Mouse (Mus musculus): ENCODE measurements around the gene Zfp46. TPM values are rescaled to one million over a fixed set of nuclear protein-coding genes. Genes with fewer than 3 reads are reported as not detected.
A peak's percentile ranks its signal among the peaks of the same experiment; 100 is the strongest.

The Zfp46 gene
- total RNA-seq, 2 experiments from 2014 or later: 61.7 to 63.2 TPM

DNA sequence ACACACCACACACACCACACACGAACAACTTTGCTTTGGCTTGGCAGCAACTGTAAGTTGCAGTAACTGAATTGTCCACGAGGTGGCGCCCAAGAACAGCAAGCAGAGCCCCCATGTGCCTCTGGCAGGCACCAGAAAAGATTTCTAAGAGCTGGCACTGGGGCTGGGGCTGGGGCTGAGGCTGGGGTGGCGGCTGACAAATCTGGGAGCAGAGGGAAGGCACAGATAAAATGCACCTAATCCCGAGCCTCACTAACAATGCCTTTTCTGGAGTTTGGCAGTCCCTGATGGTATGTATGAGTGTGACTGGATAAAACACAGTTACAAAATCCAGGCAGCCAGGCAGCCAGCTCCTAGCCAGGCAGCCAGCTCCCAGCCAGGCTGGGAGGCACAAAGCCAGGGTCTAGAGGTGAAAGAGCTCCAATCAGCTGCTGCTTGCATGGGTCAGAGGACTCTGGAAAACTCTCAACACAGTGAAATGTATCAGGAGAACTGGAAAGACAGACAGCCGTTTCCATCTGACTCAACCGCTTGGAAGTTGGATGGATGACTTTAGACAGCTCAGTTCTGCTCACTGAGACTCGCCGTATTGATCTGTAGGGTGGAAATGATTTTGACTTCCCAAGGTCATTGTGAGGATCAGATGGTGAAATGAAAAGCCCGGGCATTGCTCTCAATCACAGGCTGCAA is 23.8 kb upstream of the Zfp46 start:
- intact Hi-C loops (cut with DNase I): loop anchor here (5.0 to 10.0 kb wide), 2 partner anchors 62 to 364 kb away; partner anchors contain the start of gene Lactbl1
- peak; percentile 63 to 76 for DNase-seq (ENCODE audit: low spot score in 2 of 2)

DNA sequence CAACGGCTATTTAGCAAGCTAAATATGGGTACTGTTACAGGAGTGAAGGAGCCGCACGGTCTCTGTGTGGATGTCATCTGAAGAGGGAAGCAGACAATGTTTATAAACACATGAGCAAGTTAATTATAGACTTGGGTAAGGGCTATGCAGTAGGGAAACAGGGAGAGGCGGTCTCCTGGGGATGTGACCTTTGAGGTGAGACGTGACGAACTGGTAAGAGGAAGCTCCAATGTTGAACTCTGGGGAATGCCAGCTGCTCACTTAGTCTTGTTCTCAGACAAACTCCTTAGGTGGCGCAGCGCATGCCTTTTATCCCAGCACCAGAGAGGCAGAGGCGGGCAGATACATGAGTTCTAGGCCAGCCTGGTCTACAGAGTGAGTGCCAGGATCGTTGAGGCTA is 22.6 kb upstream of the Zfp46 start:
- DNase-seq (ENCODE audit: low spot score in 2 of 2): no peak
- intact Hi-C loops (cut with DNase I): loop anchor here (5.0 to 10.0 kb wide), 2 partner anchors 60 to 363 kb away; partner anchors contain the start of gene Lactbl1

DNA sequence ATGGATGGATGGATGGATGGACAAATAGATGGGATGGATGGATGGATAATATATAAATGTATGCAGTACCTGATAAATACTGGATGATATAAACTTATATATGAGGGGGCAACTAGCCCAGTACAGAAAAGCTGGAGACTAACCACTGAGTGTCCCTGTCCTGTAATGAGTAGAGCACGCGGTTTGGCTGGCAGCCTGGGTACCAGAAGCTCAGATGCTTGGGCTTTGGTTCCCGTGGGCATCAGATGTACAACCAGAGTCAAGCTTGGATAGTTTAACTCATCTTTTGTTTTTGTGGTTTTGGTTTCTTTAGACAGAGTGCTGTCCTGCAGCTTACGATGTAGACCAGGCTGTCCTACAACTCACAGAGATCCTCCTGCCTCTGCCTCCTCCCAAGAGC is 20.9 kb upstream of the Zfp46 start:
- intact Hi-C loops (cut with DNase I): loop anchor here (5.0 to 10.0 kb wide), 2 partner anchors 59 to 361 kb away; partner anchors contain the start of gene Lactbl1

DNA sequence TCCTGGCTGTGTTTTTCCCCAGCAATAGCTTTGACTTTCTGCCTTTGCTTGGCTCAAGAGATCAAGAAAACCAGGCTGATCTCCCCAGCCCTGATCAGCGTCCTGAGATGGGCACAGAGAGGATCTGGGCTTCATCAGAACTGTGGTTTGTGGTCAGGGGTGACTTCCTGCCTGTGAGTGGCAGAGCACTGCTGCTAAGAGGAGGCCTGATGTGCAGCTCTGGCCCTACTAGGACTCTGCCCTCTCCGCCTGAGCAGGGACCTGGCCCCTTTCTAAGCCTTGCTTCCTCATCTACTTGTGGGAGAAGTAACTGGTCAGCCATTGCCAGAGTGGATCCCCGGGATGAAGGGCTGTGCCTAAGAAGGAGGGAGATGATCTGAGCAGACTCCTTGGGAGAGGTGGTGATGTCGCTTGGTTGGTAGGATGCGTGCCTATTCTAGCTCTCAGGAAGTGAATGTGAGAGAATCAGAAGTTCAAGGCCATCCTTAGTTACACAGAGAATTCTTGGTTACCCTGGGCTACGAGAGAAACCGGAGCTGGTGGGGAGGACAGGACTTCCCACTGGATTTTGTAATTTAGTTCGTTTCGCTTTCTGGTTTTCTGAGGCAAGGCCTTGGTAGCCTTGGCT is 17.7 kb upstream of the Zfp46 start:
- intact Hi-C loops (cut with DNase I): loop anchor here (10.0 kb wide), 1 partner anchor 358 kb away; the partner anchor contains the start of gene Lactbl1
- no peak for DNase-seq (ENCODE audit: low spot score in 2 of 2)

More for the DNA sequence above, 20.9 kb upstream of the Zfp46 start:
- no peak for DNase-seq (ENCODE audit: low spot score in 2 of 2)

DNA sequence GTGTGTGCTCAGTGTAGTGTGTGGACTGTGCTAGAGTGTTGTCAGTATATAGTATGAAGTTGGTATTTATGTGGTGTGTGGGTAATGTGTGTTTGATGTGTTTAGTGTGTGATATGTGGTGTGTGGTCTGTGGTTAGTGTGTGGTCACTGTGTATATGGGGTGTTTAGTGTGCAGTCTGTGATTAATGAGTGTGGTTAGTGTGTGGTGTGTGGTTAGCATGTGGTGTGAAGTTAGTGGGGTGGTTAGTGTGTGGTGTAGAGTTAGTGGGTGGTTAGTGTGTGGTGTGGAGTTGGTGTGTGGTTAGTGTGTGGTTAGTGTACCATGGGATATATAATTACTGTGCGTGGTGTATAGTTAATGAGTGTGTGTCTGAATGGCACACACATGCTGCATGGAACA is 15.6 kb upstream of the Zfp46 start:
- intact Hi-C loops (cut with DNase I): loop anchor here (10.0 kb wide), 1 partner anchor 356 kb away; the partner anchor contains the start of gene Lactbl1
- DNase-seq (ENCODE audit: low spot score in 2 of 2): no peak

DNA sequence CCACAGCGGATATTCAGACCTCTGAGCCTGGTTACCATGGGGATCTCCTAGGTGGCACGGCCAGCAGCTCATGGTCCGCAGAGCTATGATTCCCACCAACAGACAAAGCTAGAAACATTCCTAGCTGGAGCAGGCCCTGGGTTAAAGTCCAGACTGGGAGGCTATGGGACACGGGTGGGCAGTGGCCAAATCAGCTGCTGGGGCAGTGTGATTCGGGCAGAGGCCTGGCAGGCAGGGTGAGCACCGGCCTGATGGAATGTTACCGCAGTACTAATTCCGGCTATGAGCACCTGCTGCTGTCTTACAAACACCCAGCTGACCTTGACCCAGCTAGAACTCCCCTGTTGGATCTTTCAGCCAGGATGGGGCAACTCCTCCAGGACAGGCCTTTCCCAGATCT is 13.8 kb upstream of the Zfp46 start:
- no peak for DNase-seq (ENCODE audit: low spot score in 2 of 2)
- intact Hi-C loops (cut with DNase I): no loop called here

DNA sequence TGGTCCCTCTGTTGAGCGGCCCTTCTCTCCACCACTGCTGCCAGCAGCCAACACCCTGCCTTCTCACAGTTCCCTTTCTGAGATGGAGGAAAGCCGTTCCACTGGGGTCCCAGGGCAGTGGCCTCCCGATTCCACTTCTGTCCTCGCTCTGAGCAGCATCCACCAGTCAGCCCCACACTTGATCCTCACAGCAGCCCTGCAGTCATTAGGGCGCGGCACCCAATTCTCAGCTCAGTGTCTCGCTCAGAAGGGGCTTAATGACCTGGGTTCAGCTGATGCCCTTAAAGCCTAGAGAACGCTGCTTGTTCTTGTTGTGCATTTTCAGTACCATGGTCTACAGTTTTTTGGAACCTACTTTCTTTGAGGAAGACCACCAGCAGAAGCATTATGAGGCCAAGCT is 3.4 kb upstream of the Zfp46 start:
- no peak for DNase-seq (ENCODE audit: low spot score in 2 of 2)
- intact Hi-C loops (cut with DNase I): no loop called here

DNA sequence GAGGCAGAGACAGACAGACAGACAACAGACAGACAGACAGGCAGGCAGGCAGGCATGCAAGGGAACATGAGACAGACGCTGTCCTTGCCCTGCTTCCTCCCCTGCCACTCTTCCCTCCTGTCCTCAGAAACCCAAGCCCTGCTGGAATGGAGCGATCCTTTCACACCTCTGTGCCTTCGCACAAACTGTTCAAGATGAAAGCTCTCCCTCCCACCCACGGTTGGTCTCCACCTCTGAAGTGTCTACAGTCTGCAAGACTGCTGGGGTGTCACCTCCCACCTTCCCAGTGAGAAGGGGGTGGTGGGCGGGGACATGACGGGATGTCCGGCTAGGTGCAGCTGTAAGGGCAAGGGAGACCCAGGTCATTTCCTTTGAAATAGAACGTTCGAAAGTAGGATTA is 2.9 kb upstream of the Zfp46 start:
- peak; percentile 46 to 73 for DNase-seq (ENCODE audit: low spot score in 2 of 2)
- intact Hi-C loops (cut with DNase I): no loop called here

DNA sequence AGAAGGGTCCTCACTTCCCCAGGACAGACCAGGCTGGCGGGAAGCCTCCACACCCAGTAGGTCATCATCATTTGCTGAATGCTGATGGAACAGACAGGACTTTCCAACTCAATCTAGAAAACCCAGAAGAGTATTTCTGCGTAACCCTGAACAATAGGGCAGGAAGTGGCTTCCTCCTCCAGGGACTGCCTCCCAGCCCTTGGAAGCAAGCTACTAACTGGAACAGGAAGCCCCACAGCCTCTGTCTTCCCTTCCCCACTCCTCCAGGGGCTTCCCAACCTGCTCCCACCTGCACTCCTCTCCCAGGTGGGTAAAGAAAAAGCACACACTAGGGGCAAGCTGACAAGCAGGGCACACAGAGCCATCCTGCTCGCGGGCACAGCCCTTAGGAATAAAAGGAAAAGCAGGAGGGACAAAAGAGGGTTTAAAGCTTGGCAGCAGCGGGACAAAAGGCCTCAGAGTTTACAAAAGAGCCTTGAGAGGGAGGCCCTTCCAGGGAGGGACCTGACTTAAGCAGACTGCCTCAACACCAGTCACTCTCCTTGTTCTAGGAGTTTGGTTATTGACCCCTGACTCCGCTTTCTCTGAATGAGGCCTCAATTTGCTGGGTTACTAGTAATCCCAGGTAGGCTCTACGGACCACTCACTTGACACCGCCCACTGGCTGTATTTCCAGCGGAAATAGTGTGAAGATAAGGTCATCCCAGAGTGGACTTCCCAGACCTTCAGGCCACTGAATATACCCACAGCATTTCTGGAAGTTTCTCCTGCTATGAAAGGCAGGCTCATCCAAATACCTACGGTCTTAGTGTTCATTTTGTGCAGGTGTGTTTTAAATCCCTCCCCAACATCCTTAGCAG is 1.6 kb upstream of the Zfp46 start:
- no peak for DNase-seq (ENCODE audit: low spot score in 2 of 2)
- intact Hi-C loops (cut with DNase I): no loop called here

DNA sequence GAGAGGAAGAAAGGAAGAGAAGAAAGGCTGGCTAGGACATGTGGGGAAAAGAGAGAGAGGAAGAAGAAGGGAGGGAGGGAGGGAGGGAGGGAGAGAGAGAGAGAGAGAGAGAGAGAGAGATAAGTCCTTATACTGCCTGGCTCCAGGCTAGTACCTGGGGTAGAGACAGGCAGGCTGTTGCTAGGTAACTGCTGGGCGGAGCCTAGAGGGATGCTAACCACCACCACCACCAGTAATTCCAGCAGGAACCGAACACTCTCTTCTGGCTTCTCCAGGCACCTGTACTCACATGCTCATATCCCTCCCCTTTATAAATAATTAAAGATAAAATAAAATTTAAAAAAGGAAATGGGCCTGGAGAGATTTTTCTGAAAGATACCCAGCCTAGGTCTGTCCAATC is 700 bp upstream of the Zfp46 start:
- intact Hi-C loops (cut with DNase I): no loop called here
- DNase-seq (ENCODE audit: low spot score in 2 of 2): no peak

DNA sequence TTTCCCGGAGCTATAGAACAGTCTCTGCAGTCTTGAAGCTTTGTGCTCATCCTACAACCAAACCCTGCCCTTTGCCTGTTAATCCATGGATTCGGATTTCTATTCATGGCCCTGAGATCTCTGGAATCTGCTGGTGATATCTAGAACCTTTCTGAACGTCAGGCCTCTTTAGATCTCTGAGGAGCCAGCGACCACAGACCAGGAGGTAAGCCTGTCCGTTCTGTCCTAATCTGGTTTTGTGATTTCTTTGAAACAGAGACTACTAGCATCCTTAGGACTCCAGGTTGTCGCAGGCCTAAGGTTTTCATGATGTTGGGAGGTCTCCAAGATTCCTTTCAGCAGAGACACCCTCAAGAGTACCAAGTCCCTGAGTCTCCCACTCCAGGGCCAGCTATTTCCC is 408 bp downstream of the Zfp46 start:
- intact Hi-C loops (cut with DNase I): loop anchor here (1.0 kb wide), 1 partner anchor 25 kb away; the partner anchor contains the start of gene Hnrnpr
- DNase-seq (ENCODE audit: low spot score in 2 of 2): peak in 1 of 2 experiments; percentile 27

DNA sequence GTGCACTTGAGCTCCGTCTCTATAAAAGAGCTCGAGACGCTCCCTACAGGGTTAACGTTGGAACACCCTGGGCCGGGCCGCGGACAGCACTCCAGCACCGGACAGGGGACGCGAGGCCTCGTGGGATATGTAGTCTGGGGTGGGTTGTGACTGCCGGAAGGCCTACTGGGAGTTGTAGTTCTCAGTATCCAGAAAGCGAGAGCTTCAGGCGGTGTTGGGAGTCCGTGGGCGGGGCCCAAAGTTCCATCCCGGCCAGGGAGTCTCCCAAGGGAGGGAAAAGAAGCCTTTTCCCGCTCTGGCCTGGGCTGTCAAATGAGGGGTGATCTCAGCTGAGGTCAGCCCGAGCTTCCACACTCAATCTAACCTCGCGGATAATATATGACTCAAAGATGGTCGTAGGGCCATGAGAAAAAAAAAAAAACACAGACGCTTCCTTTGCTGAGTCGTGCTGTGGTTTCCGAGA is 896 bp downstream of the Zfp46 start:
- intact Hi-C loops (cut with DNase I): loop anchor here (1.0 kb wide), 1 partner anchor 25 kb away; the partner anchor contains the start of gene Hnrnpr
- DNase-seq (ENCODE audit: low spot score in 2 of 2): peak; percentile 92 to 94

DNA sequence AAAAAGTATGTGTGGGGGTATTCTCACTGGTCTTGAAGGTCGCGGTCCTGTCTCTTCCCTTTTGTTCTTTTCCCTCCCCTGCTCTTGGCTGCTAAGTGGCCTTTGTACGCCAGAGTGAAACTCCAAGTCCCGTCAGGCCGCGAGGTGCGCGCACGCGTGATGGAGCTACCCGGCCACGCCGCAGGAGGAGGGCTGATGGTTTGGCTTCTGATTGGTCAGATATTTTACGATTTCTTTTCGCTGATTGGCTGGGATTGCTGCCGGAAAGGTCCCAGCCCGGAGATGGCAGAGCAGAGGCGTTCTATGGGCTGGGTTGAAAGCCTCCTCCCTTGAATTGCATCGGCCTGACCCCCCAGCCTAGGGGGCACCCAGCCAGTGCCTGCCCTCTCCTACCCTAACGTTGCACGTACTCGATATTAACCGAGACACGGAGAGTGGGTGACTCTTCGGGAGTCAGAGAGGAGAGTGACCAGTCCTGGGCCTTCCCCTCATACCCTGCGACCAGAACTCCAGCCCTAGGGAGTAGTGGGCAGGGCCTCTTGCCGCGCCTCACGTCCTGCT is 1.4 kb downstream of the Zfp46 start:
- intact Hi-C loops (cut with DNase I): loop anchor here (1.0 kb wide), 1 partner anchor 24 kb away; the partner anchor contains the start of gene Hnrnpr

DNA sequence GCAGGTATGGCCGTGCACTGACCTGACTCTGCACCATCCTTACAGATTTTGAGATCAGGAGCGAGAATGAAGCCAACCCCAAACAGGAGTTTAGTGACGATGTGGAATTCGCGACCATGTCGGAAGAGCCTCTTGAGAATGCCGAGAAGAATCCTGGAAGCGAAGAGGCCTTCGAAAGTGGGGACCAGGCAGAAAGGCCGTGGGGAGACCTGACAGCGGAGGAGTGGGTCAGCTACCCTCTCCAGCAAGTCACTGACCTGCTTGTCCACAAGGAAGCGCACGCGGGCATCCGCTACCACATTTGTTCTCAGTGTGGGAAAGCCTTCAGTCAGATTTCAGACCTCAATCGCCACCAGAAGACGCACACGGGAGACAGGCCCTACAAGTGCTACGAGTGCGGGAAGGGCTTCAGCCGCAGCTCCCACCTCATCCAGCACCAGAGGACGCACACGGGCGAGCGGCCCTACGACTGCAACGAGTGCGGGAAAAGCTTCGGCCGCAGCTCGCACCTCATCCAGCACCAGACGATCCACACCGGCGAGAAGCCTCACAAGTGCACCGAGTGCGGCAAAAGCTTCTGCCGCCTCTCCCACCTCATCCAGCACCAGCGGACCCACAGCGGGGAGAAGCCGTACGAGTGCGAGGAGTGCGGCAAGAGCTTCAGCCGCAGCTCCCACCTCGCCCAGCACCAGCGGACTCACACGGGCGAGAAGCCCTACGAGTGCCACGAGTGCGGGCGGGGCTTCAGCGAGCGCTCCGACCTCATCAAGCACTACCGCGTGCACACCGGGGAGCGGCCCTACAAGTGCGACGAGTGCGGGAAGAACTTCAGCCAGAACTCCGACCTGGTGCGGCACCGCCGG is 5.7 kb downstream of the Zfp46 start:
- intact Hi-C loops (cut with DNase I): no loop called here

More for the DNA sequence above, 1.4 kb downstream of the Zfp46 start:
- peak; percentile 94 to 96 for DNase-seq (ENCODE audit: low spot score in 2 of 2)

DNA sequence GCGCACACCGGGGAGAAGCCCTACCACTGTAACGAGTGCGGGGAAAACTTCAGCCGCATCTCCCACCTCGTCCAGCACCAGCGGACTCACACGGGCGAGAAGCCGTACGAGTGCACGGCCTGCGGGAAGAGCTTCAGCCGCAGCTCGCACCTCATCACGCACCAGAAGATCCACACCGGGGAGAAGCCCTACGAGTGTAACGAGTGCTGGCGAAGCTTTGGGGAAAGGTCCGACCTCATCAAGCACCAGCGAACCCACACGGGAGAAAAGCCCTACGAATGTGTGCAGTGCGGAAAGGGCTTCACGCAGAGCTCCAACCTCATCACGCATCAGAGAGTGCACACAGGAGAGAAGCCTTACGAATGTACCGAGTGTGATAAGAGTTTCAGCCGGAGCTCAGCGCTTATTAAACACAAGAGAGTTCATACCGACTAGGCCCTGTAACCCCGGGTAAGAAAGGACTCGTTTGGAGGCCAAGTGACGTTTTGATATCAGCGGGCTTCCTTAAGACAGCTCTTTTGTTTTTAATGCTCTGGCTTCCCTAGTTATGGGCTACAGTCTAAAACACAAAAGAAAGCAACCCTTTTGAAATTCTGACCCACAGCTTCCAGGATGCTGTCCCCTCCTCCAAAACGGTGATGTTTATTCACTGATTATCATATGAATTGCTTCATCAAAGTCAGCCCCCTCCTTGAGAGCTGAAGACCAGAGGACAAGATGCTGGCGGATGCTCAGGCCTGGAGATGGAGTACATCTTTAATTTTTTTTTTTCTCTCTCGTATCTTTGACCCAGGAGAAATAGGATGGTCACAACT is 6.5 kb downstream of the Zfp46 start:
- intact Hi-C loops (cut with DNase I): no loop called here
- no peak for DNase-seq (ENCODE audit: low spot score in 2 of 2)

More for the DNA sequence above, 5.7 kb downstream of the Zfp46 start:
- no peak for DNase-seq (ENCODE audit: low spot score in 2 of 2)

DNA sequence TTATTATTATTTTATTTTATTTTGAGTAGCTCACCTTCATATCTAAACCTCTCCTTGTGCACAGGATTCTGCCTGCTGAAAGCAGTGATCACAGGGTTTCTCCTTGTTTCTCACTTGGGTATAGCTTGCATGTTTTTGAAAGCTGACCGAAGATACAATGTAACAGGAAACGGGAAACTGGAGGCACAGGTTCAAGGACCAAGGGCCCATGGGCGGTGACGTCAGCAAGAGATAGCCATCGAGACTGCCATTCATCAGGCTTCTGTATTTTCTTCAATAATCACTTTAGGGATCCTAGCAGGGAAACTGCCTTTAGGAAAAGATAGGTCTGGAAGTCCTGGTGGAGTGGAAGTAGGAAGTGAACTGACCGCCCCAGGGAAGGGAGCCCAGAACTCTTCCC is 7.2 kb downstream of the Zfp46 start:
- intact Hi-C loops (cut with DNase I): no loop called here
- no peak for DNase-seq (ENCODE audit: low spot score in 2 of 2)

DNA sequence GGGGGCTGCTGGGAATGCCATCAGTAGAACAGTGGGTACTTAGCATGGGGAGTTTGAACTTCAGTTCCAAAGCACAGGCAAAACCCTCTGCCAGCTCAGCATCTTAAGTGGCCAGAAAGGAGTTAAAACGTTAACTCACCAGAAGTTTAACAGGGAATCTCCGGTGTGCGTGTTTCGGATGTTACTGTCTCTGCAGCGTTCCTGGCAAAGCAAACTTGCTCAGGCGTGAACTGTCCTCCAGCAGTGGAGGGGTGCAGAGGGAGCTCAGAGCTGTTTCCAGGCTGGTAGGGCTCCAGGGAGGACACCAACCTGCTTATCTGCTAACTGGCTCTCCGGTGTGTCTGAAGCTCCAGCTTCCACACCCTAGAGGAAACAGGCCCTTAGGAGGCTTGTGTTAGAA is 11.5 kb downstream of the Zfp46 start:
- intact Hi-C loops (cut with DNase I): no loop called here
- no peak for DNase-seq (ENCODE audit: low spot score in 2 of 2)

DNA sequence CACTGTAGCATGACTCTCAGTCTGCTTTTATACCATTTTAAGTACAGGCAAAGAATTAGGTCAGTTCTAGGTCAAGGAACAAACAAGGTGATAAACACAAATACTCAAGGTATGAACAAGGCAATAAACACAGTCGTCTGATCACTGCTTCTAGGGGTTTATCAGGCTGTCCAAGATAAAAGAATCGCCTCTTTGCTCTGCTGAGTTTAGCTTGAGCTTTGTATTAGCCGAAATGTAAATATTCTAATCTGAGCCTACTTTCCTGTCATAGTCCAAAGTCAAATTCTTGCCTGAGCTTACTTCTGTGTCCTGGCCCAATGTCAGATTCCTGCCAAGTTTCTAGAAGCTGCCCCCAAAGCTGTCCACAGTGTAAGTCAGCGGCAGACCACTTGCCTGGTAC is 18.0 kb downstream of the Zfp46 start:
- intact Hi-C loops (cut with DNase I): no loop called here
- DNase-seq (ENCODE audit: low spot score in 2 of 2): no peak

Data from left cerebral cortex, postnatal 36 days (tissue).